Mouse (Mus musculus) cerebellum, postnatal 10 days (tissue): ENCODE data around the gene Adamtsl4.

ENCODE experiments used
- DNase-seq, 2 experiments: peaks; one replicate each; pipeline ENCODE4 v3.0.0; 2021; ENCODE audit warnings: mixed read lengths in 2 of 2

Adamtsl4 gene

GRCm38 (mm10) chr3:95630856-95631255, 56.9 kb downstream of the Adamtsl4 start:
- DNase-seq = no peak

GRCm38 (mm10) chr3:95629755-95630154, 58.0 kb downstream of the Adamtsl4 start:
- peak; percentile 53 to 65 for DNase-seq

GRCm38 (mm10) chr3:95627763-95628162, 60.0 kb downstream of the Adamtsl4 start:
- peak in 1 of 2 experiments; percentile 12 for DNase-seq
